Mouse (Mus musculus) small intestine, adult 2 months (tissue): ENCODE measurements around the gene Hist2h3c1.

Source experiments
- CTCF ChIP-seq: fragments of 200-500 bp; IDR thresholded peaks from 2 replicates; pipeline ENCODE4 v1.5.1; 2012; ENCODE audit warnings: low read depth, mild to moderate bottlenecking, control low read depth, inconsistent platforms, low read length, moderate library complexity, mixed read lengths; ENCODE audit not compliant: insufficient replicate concordance, insufficient read length; ENCODE audit errors: extremely low read depth
- POLR2A ChIP-seq: fragments of 200-500 bp; IDR thresholded peaks from 2 replicates; pipeline ENCODE4 v1.6.1; 2012; ENCODE audit warnings: low read depth, mild to moderate bottlenecking, control low read depth, inconsistent platforms, low read length, moderate library complexity

DNA sequence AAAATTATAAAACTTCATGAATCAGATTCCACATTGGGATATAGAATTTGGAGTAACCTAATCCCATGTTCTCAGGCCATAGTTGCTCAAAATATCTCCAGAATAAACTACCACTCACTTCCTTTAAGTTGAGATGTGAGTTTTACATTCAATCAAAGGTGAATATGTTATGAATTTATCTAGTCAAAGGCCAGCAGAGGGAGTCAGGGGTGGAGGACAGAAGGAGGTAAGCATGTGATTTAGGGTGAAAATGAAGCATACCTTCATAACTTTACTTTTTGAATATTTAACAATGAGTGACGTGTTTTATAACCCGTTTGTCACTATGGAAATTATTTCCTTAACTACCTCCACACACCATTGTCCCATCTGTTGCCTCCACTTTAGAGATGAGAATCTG is 11.6 kb upstream of the Hist2h3c1 start:
- no peak for TF ChIP-seq CTCF
- no peak for TF ChIP-seq POLR2A
